ENCODE assay signal across 21 mouse cellular contexts in genomic region chr9:68947707-68948106, GRCm38 (mm10).
DNase-seq lines count a peak whose midpoint lies in the region; ATAC-seq lines count a peak whose summit lies in the region.
"Had no signal": no experiment of that assay in that cellular context is flagged by ENCODE, and none has a peak within 500 bp of the region (broad histone marks: within the 10 kb centered on the region; RNA-seq: fewer than 3 reads in every experiment).

No protein-coding gene starts in this region.

- ATAC-seq in kidney, embryonic 14.5 days (ENCODE audit: low FRiP score, low TSS enrichment) = peak; percentile 68; the same call in 1 of the 2 replicates
- peak; percentile 59; the same call in 1 of the 2 replicates for ATAC-seq in hindbrain, embryonic 15.5 days (ENCODE audit: low FRiP score, low read depth)
- 0 out of 2 replicates have a peak, but pooled peaks have one; percentile 47 for ATAC-seq in neural tube, embryonic 13.5 days (ENCODE audit: low read depth)
- ATAC-seq: forebrain, postnatal 0 days; liver, postnatal 0 days had no signal

- no peak overlapping the region for H3K27ac ChIP-seq in kidney, embryonic 14.5 days (ENCODE audit: low read depth, low read length)
- H3K27ac ChIP-seq in hindbrain, embryonic 15.5 days (replicated peaks) = 0 out of 2 replicates have a peak overlapping the region, but pooled peaks have one; percentile 25
- H3K27ac ChIP-seq in neural tube, embryonic 13.5 days (replicated peaks) = no peak overlapping the region
- H3K27ac ChIP-seq: gastrocnemius, adult 2 months; heart, embryonic 13.5 days; left cerebral cortex, adult 2 months; limb, embryonic 15.5 days; midbrain, embryonic 10.5 days; stomach, embryonic 15.5 days had no signal

- no peaks in the 10 kb centered on the region for H3K9me3 ChIP-seq in kidney, embryonic 14.5 days (ENCODE audit: control insufficient read depth, low read length)
- no peaks in the 10 kb centered on the region for H3K9me3 ChIP-seq in hindbrain, embryonic 15.5 days
- no peaks in the 10 kb centered on the region for H3K9me3 ChIP-seq in neural tube, embryonic 13.5 days
- H3K9me3 ChIP-seq: heart, embryonic 13.5 days; limb, embryonic 15.5 days; midbrain, embryonic 10.5 days; stomach, embryonic 15.5 days had no signal

- intact Hi-C loops in heart, postnatal 10 days (cut with DNase I) = loop anchor here (5.0 kb wide), 1 partner anchor 120 kb away; no protein-coding TSS in a partner anchor
- intact Hi-C loops in left cerebral cortex, postnatal 14 days (cut with DNase I) = no loop called here

- H3K4me1 ChIP-seq in kidney, embryonic 14.5 days (ENCODE audit: control insufficient read depth, insufficient read depth, low read length) = peaks cover 16% of the 10 kb centered on the region
- peaks cover 11% of the 10 kb centered on the region for H3K4me1 ChIP-seq in hindbrain, embryonic 15.5 days (replicated peaks)
- peaks cover 20% of the 10 kb centered on the region for H3K4me1 ChIP-seq in neural tube, embryonic 13.5 days (replicated peaks)
- H3K4me1 ChIP-seq: heart, embryonic 13.5 days; stomach, embryonic 15.5 days had no signal

- no peaks in the 10 kb centered on the region for H3K27me3 ChIP-seq in kidney, embryonic 14.5 days (ENCODE audit: control insufficient read depth, insufficient read depth, low read length)
- no peaks in the 10 kb centered on the region for H3K27me3 ChIP-seq in hindbrain, embryonic 15.5 days
- peaks cover 5% of the 10 kb centered on the region for H3K27me3 ChIP-seq in neural tube, embryonic 13.5 days
- H3K27me3 ChIP-seq: heart, embryonic 13.5 days; limb, embryonic 15.5 days; stomach, embryonic 15.5 days had no signal

- WGBS in kidney, embryonic 14.5 days = 10% methylated on average over 6 of the region's 6 CpGs
- 16% methylated on average over 6 of the region's 6 CpGs for WGBS in hindbrain, embryonic 15.5 days
- 7% methylated on average over 6 of the region's 6 CpGs for WGBS in neural tube, embryonic 13.5 days

- no peak for DNase-seq in kidney, adult 18-20 months
- peak; percentile 82 for DNase-seq in embryo, embryonic 10.5 days (ENCODE audit: low spot score)
- DNase-seq in MN1 (ENCODE audit: low spot score) = no peak
- DNase-seq in heart, postnatal 10 days = no peak
- DNase-seq in left cerebral cortex, postnatal 14 days (ENCODE audit: low spot score in 2 of 2) = no peak
- DNase-seq: cerebellum, postnatal 10 days; forebrain, postnatal 0 days; gastrocnemius, adult 2 months; kidney, adult 8-10 months; liver, postnatal 0 days; lung, postnatal 14 days; thymus, postnatal 4 days had no signal

- H3K4me2 ChIP-seq in kidney, embryonic 14.5 days (replicated peaks; ENCODE audit: low read depth, low read length) = no peak overlapping the region
- no peak overlapping the region for H3K4me2 ChIP-seq in hindbrain, embryonic 15.5 days
- H3K4me2 ChIP-seq in neural tube, embryonic 13.5 days = no peak overlapping the region
- H3K4me2 ChIP-seq: heart, embryonic 13.5 days; limb, embryonic 15.5 days; stomach, embryonic 15.5 days had no signal

- H3K9ac ChIP-seq in kidney, embryonic 14.5 days (ENCODE audit: low read depth, low read length) = no peak overlapping the region
- no peak overlapping the region for H3K9ac ChIP-seq in hindbrain, embryonic 15.5 days
- H3K9ac ChIP-seq in neural tube, embryonic 13.5 days = no peak overlapping the region
- H3K9ac ChIP-seq: forebrain, postnatal 0 days; heart, embryonic 13.5 days; limb, embryonic 15.5 days; liver, postnatal 0 days; stomach, embryonic 15.5 days had no signal

- H3K4me3 ChIP-seq in kidney, embryonic 14.5 days (ENCODE audit: low read length) = no peak overlapping the region
- H3K4me3 ChIP-seq in hindbrain, embryonic 15.5 days = no peak overlapping the region
- no peak overlapping the region for H3K4me3 ChIP-seq in neural tube, embryonic 13.5 days
- H3K4me3 ChIP-seq: erythroblast, embryonic 14.5 days; gastrocnemius, adult 2 months; heart, embryonic 13.5 days; left cerebral cortex, adult 2 months; limb, embryonic 15.5 days; midbrain, embryonic 10.5 days; stomach, embryonic 15.5 days had no signal

- no peaks in the 10 kb centered on the region for H3K36me3 ChIP-seq in kidney, embryonic 14.5 days (ENCODE audit: control insufficient read depth, insufficient read depth, low read length)
- no peaks in the 10 kb centered on the region for H3K36me3 ChIP-seq in hindbrain, embryonic 15.5 days
- H3K36me3 ChIP-seq in neural tube, embryonic 13.5 days = no peaks in the 10 kb centered on the region
- H3K36me3 ChIP-seq: heart, embryonic 13.5 days; limb, embryonic 15.5 days; midbrain, embryonic 10.5 days; stomach, embryonic 15.5 days had no signal
